Mouse (Mus musculus): ENCODE data around the gene Ctdnep1. TPM values are rescaled to one million over a fixed set of nuclear protein-coding genes. Genes with fewer than 3 reads are reported as not detected.

The Ctdnep1 gene
- polyA plus RNA-seq, 1 experiment = 133 TPM

- Histone ChIP-seq H3K27me3 (ENCODE audit: control insufficient read depth, insufficient read depth, low read length) (no peaks in the 10 kb centered on the region), H3K4me1 (replicated peaks; ENCODE audit: control insufficient read depth, insufficient read depth, low read length) (peaks cover 8% of the 10 kb centered on the region), H3K4me3 (ENCODE audit: control insufficient read depth, insufficient read depth, low read length) (no peak overlapping the region), H3K36me3 (ENCODE audit: control insufficient read depth, insufficient read depth, low read length) (peaks cover 37% of the 10 kb centered on the region), H3K27ac (ENCODE audit: control insufficient read depth, insufficient read depth, low read length) (no peak overlapping the region)
- no peak for DNase-seq
- no peak for TF ChIP-seq POLR2A (IDR thresholded peaks at IDR 0.05; ENCODE audit: control insufficient read depth, extremely low read depth, insufficient read depth, low read length, poor library complexity)
- 97% methylated on average over 8 of the region's 8 CpGs for WGBS
These were observed 9.0 kb downstream of the Ctdnep1 start for GRCm38 (mm10) chr11:69989949-69990348.

GRCm38 (mm10) chr11:69990850-69991691, 10.1 kb downstream of the Ctdnep1 start, which contains the start of gene Gabarap:
Gene Gabarap (plus strand): TSS chr11:69991143.
- TF ChIP-seq CTCF (IDR thresholded peaks at IDR 0.05; ENCODE audit: borderline replicate concordance, control insufficient read depth, extremely low read depth, insufficient read depth, low read length, poor library complexity) (no peak), POLR2A (IDR thresholded peaks at IDR 0.05; ENCODE audit: control insufficient read depth, extremely low read depth, insufficient read depth, low read length, poor library complexity) (peak; percentile 61)
- peaks cover 8% of the 10 kb centered on the region for H3K4me1 ChIP-seq (replicated peaks; ENCODE audit: control insufficient read depth, insufficient read depth, low read length)
- peak within 1 kb of the TSS; percentile 57 for H3K4me3 ChIP-seq (ENCODE audit: control insufficient read depth, insufficient read depth, low read length)
- peaks cover 29% of the 10 kb centered on the region for H3K36me3 ChIP-seq (ENCODE audit: control insufficient read depth, insufficient read depth, low read length)
- peak within 1 kb of the TSS; percentile 48 for H3K27ac ChIP-seq (ENCODE audit: control insufficient read depth, insufficient read depth, low read length)
- WGBS = under 1% methylated on average over 40 of the region's 40 CpGs
- no peaks in the 10 kb centered on the region for H3K27me3 ChIP-seq (ENCODE audit: control insufficient read depth, insufficient read depth, low read length)
- peak; percentile 92 for DNase-seq

GRCm38 (mm10) chr11:69991711-69992110, 10.8 kb downstream of the Ctdnep1 start:
- TF ChIP-seq CTCF (IDR thresholded peaks at IDR 0.05; ENCODE audit: borderline replicate concordance, control insufficient read depth, extremely low read depth, insufficient read depth, low read length, poor library complexity) = no peak
- no peak; the same call in 1 of the 2 replicates for TF ChIP-seq POLR2A (IDR thresholded peaks at IDR 0.05; ENCODE audit: control insufficient read depth, extremely low read depth, insufficient read depth, low read length, poor library complexity)
- Histone ChIP-seq H3K27me3 (ENCODE audit: control insufficient read depth, insufficient read depth, low read length) (no peaks in the 10 kb centered on the region), H3K4me1 (replicated peaks; ENCODE audit: control insufficient read depth, insufficient read depth, low read length) (peaks cover 8% of the 10 kb centered on the region), H3K27ac (ENCODE audit: control insufficient read depth, insufficient read depth, low read length) (peak overlapping the region; percentile 24), H3K36me3 (ENCODE audit: control insufficient read depth, insufficient read depth, low read length) (peaks cover 23% of the 10 kb centered on the region), H3K4me3 (ENCODE audit: control insufficient read depth, insufficient read depth, low read length) (peak overlapping the region; percentile 57)
- WGBS = under 1% methylated on average over 15 of the region's 15 CpGs
- no peak for DNase-seq

- DNase-seq = no peak
- whole genome bisulfite sequencing = 83% methylated on average over 10 of the region's 10 CpGs
- peaks cover 9% of the 10 kb centered on the region for H3K4me1 ChIP-seq (replicated peaks; ENCODE audit: control insufficient read depth, insufficient read depth, low read length)
- peaks cover 21% of the 10 kb centered on the region for H3K36me3 ChIP-seq (ENCODE audit: control insufficient read depth, insufficient read depth, low read length)
- no peaks in the 10 kb centered on the region for H3K27me3 ChIP-seq (ENCODE audit: control insufficient read depth, insufficient read depth, low read length)
- TF ChIP-seq POLR2A (IDR thresholded peaks at IDR 0.05; ENCODE audit: control insufficient read depth, extremely low read depth, insufficient read depth, low read length, poor library complexity) (no peak), CTCF (IDR thresholded peaks at IDR 0.05; ENCODE audit: borderline replicate concordance, control insufficient read depth, extremely low read depth, insufficient read depth, low read length, poor library complexity) (no peak)
- no peak overlapping the region for H3K4me3 ChIP-seq (ENCODE audit: control insufficient read depth, insufficient read depth, low read length)
- H3K27ac ChIP-seq (ENCODE audit: control insufficient read depth, insufficient read depth, low read length) = no peak overlapping the region
These were observed 11.4 kb downstream of the Ctdnep1 start for GRCm38 (mm10) chr11:69992396-69992795.

- no peak for DNase-seq
- no peaks in the 10 kb centered on the region for H3K27me3 ChIP-seq (ENCODE audit: control insufficient read depth, insufficient read depth, low read length)
- TF ChIP-seq POLR2A (IDR thresholded peaks at IDR 0.05; ENCODE audit: control insufficient read depth, extremely low read depth, insufficient read depth, low read length, poor library complexity) = no peak
- no peak for TF ChIP-seq CTCF (IDR thresholded peaks at IDR 0.05; ENCODE audit: borderline replicate concordance, control insufficient read depth, extremely low read depth, insufficient read depth, low read length, poor library complexity)
- H3K4me3 ChIP-seq (ENCODE audit: control insufficient read depth, insufficient read depth, low read length) = no peak overlapping the region
- H3K36me3 ChIP-seq (ENCODE audit: control insufficient read depth, insufficient read depth, low read length) = peaks cover 19% of the 10 kb centered on the region
- H3K27ac ChIP-seq (ENCODE audit: control insufficient read depth, insufficient read depth, low read length) = no peak overlapping the region
- peaks cover 11% of the 10 kb centered on the region for H3K4me1 ChIP-seq (replicated peaks; ENCODE audit: control insufficient read depth, insufficient read depth, low read length)
- WGBS = 95% methylated on average over 3 of the region's 3 CpGs
These were observed 12.0 kb downstream of the Ctdnep1 start for GRCm38 (mm10) chr11:69992932-69993331.

- no peak overlapping the region for H3K4me3 ChIP-seq (ENCODE audit: control insufficient read depth, insufficient read depth, low read length)
- peaks cover 19% of the 10 kb centered on the region for H3K36me3 ChIP-seq (ENCODE audit: control insufficient read depth, insufficient read depth, low read length)
- 91% methylated on average over 11 of the region's 11 CpGs for WGBS
- H3K4me1 ChIP-seq (replicated peaks; ENCODE audit: control insufficient read depth, insufficient read depth, low read length) = peaks cover 11% of the 10 kb centered on the region
- TF ChIP-seq POLR2A (IDR thresholded peaks at IDR 0.05; ENCODE audit: control insufficient read depth, extremely low read depth, insufficient read depth, low read length, poor library complexity) (no peak), CTCF (IDR thresholded peaks at IDR 0.05; ENCODE audit: borderline replicate concordance, control insufficient read depth, extremely low read depth, insufficient read depth, low read length, poor library complexity) (no peak)
- H3K27ac ChIP-seq (ENCODE audit: control insufficient read depth, insufficient read depth, low read length) = no peak overlapping the region
- no peak for DNase-seq
- no peaks in the 10 kb centered on the region for H3K27me3 ChIP-seq (ENCODE audit: control insufficient read depth, insufficient read depth, low read length)
These were observed 13.6 kb downstream of the Ctdnep1 start for GRCm38 (mm10) chr11:69994401-69995090.
